Mouse (Mus musculus) WW6 (cell line): ENCODE measurements at regions not wholly inside any gene's neighbourhood (a gene's known extent, or its start where the extent isn't known, plus 50 kb on each side); places are given as distances from the start of the nearest gene placed in this dataset.
A peak's percentile ranks its signal among the peaks of the same experiment; 100 is the strongest.
"Not testable (repeated sequence)": the region's sequence is repeated elsewhere in the genome, so short reads cannot be mapped to it uniquely, and the experiment has no call there.

Experiments used
- DNase-seq: peaks from one replicate; pipeline ENCODE4 v3.0.0-alpha.2; 2013; ENCODE audit warnings: low read depth, low spot score

- peak; percentile 24 for DNase-seq
These were observed 200.9 kb downstream of the Faxc start for GRCm38 (mm10) chr4:22131751-22132736.

DNA sequence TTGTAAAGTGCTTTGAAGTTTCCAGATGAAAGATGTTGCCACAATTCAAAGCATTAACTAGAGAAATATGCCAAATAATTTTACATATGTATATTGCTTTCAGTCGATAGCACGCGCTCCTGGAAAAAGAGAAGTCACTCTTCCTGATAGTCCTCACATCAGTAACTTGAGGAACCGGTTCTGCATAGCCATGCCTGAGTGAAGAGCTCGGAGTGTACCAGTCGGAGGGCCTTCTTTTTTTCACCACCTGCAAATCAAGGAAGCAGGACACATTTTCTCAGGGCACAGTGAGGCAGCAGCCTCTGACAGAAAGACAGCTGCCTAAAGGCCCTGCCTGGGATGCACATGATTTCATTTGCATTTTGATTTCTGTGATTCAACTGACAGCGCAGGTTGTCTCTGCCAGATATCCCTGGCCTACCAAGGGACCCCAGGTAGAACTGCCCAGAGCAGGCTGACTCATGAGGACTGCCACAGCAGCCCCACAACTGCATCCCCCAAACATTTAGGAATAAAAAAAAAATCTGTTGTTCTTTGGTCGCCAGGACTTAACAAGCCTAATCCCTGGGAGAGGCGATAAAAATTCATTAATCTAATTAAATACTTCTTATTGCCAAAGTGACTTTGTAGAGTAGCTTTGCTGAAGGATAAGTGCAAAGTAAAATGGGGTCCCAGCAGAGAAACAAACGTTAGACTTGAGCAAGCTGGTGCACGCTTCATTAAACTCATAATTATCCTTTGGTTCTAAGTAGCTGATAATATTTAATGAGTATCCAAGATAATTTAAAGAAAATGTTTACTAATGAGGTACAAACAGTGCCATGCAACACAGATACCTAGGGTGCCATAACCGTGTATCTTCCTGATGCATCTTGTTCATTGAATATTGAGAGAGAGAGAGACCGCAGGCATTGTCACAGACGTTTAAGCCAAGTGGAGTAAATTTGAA is 202.7 kb downstream of the Faxc start:
- no peak for DNase-seq

- no peak for DNase-seq
These were observed 209.0 kb downstream of the Faxc start for GRCm38 (mm10) chr4:22140122-22140521.

DNA sequence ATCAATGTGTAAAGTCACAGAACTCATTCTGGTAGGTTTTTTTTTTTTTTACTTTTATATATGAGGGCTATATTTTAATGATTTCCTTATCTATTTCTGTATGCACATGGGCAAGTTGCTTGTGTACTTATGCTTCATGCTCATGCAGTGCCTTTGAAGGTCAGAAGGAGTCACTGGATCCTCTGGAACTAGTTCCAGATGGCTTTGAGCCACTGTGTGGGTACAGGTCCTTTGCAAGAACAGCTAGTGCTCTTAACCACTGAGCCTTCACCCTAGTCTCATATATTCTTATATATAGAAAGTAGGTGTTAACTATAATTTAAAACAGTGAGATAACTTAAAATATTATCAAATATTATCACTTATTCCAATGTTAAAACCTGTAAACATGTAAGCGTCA is 212.4 kb downstream of the Faxc start:
- no peak for DNase-seq

DNA sequence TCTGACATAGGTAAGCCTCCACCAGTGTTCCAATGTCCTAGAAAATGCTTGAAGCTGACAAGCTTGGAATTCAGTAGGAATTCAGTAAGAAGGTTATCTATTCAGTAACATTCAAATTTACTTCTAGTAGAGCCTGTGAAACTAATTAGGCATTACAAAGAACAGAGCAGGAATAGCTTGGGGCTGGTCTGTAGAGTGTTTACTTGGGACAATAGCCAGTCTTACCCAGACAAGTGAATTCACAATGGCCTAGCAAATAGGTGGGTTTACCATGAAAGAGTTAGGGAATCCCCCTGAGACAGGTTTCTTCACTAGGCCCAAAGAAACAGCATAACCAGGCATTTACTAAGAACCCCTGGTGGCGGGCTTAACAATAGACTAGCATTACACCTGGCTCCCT is 212.5 kb upstream of the Fbxl4 start:
- DNase-seq = peak; percentile 33

DNA sequence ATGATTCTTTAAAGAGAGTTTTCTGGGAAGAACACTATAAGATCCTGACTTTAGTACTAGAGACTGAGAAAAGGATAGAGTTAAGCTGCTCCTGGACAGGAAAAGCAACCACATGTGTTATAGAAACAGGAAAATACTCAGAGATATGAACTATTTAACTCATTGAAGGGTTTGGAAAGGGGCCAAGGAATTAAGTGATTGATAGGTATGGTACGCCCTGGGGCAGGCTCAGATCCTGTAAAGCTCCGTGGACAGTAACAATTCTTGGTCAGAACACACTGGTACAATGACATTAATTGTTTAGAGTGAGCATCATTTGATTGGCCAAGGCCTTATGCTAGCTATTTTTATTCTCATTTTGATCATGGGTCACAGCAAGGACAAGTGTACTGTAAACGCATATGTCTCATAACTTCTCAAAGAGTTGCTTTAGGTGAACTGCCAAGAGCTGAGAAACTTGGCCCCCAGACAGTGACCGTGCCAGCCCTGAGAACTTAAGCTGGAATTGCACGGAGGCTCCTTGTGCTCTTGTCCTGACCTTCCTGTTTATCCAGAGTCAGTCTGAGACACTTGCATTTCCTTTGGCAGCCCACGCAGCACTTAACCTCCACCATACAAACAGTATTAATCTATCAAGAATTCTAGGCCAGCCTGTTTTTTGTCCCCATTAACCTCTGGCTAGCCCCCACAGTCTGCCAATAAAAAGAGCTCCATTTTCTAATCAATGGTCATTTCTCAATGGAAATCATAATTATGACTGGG is 210.5 kb upstream of the Fbxl4 start:
- DNase-seq = no peak

GRCm38 (mm10) chr4:22151899-22152493 is 205.3 kb upstream of the Fbxl4 start:
- DNase-seq = no peak

GRCm38 (mm10) chr4:22152971-22153544 is 204.3 kb upstream of the Fbxl4 start:
- no peak for DNase-seq

DNA sequence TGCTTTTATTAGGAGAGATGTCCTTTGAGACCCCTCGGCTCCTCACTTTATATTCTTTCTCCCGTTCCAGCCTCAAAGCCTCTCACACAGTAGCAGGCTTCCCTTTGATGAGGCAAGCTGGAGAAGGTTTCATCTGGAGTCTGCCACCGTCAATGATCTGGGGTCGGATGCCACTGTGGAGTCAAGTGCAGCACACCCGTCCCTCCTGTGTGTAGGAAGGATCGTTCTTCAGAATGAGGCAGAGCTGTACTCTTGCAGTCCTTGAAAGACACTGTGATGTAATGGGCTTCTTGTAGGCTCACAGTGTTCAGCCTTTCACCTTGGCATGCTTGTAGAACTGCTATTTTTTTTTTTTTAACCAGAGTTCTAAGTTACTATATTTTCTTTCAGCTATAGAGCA is 203.7 kb upstream of the Fbxl4 start:
- no peak for DNase-seq

DNA sequence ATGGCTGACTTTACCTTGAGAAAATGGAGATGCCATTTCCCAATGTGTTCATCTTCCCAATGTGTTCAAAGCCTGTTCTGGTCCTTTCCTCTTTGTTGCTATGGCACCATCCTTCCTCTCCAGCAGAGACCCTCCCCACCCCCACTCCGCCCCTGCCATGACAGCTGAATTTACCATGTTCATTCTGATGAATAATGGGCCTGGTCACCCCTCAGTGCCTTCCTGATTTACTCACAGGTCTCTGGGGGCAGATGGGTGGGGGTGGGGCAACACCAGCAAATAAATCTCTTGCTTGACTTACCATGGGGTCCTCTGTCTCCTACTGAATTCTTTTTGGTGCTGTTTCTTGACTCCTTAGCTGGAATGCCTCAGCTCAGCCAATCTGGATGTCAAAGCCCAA is 170.9 kb upstream of the Fbxl4 start:
- DNase-seq = no peak

DNA sequence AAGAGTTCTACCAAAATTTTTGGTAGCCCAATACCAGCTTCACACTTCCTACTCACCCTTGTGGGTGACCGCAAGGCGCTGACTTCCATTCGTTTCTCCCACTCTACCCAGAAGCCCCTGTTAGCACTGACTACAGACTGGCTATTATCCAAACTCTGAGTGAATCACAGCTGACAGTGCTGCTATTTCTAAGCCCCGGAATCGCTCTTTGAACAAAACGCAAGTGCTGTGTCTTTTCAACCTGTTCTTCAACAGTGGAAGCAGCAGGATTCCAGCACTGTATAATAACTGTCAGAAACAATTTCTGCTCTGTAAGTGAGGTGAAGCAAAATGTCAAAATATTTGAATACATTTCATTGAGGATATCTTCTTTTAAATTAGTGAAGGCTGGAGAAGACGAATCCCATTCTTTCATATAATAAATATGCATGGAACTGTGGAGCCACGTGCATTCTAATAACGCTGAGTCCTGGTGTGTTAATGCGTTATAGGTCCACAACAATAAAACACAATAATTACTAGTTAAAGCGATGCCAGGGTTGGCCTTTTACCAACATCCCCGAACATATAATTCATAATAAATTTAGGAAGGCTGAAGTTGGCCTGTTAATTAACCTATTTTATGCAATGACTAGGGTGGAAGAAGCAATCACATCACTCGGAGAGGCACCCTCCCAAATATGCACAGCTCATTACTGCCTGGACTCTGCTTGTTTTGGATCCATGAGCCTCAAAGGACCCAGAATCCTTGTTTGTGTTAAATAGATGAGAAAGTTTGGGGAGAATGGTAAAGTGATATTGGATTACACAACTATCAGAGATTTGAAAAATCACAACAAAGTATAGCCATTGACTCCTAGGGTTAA is 169.0 kb upstream of the Fbxl4 start:
- DNase-seq = no peak

- DNase-seq = no peak
These were observed 160.8 kb upstream of the Fbxl4 start for GRCm38 (mm10) chr4:22196501-22196900.

- no peak for DNase-seq
These were observed 148.8 kb upstream of the Fbxl4 start for GRCm38 (mm10) chr4:22208531-22208930.

DNA sequence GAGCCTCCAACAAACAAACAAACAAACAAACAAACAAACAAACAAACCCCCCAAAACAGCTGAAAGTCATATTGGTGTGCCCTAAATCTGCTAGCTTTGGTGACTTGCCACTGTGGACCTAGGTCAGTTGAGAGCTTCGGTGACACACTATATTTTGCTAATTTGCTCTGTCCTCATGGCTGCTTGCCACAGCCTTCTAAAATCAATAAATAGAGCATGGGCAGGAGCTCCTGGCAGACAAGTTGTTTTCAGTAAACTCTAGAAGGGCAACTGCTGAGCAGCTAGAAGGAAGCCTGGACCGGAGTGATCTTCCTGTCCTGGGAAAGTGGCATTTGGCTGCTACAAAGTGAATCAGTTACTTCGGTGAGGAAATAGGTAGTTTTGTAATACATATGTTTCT is 119.7 kb upstream of the Fbxl4 start:
- no peak for DNase-seq

DNA sequence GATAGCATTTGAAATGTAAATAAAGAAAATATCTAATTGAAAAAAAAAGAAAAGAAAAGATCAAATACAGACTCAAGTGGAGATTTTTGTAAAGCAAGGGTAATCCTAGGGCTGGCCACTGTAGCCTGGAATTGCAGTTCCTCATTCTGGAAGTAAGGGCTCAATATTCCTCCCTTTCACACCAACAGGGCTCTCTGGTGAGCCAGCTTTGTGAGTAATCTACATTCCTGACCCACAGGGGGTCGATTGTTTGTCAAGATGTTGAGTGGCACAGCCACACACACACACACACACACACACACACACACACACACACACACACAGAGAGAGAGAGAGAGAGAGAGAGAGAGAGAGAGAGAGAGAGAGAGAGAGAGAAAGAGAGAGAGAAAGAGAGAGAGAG is 107.1 kb upstream of the Fbxl4 start:
- not testable (repeated sequence) for DNase-seq

- DNase-seq = no peak
These were observed 93.4 kb upstream of the Fbxl4 start for GRCm38 (mm10) chr4:22263903-22264302.

DNA sequence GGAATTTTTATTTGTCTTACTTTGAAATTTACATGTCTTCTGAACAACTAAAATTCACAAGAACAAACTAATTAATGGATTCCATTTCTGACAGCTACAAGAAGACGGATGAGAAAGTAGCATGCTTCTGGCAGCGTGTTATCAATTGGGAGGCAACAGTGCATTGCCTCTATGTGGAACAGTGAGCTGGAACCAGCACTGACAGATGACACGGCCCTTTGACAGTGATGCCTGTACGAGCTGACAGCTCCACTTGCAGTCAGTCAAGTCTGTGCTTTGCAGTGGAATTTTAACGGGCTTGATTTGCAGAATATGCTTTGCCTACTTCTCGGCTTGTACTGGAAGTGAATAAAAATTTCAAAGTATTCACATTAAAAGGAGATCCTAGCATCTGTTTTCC is 88.3 kb upstream of the Fbxl4 start:
- no peak for DNase-seq

DNA sequence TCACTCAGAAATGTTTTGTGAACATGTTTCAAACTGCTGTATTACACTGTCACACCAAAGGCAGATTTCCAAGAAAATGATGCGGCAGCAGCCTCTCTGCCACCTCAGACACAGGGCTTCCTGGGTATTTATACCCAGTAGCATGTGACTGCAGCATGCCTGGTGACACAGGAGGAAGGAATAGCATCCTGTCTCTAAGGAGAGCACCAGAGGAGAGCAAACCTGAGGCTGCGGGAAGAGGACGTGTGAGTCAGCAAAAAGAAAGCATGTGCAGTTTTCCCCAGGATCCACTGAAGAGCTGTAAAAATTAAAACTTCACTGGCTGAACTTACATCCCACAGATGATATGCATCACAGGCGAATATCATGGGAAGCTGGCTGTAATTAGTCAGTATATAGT is 83.2 kb upstream of the Fbxl4 start:
- no peak for DNase-seq

DNA sequence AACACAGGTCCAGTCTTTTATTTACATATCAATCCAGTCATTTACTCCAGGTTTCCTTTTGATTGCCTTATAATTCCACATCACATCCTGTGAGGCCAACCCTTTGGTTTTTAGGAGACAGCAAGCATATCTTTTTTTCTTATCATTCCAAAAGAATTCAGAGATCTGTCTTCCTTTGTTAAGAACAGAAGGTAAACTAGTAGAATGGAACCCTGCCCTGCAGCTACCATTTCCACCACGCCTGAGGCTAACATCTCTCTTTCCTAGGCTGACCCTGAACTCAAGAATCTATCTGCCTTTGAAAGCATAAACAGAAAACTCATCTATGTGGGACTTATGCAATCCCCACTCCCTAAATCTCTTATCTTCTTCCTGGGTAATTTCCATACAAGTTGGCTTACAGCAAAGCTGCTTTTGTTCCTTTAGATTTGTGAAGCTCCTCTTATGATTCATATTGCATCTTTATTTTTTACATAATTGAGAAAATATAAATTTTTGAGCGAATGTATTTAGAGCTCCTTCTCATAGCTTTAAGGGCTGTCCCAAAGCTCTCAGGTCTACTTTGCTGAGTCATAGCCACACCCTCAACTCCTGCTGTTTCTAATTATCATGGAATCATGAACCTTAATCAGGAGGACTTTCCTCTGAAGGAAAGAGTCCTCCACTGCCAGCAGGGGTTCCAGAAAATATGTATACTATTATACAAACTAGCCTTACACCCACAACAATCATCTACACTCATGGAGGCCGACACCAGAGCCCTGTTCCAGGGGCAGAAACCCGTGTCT is 74.6 kb upstream of the Fbxl4 start:
- no peak for DNase-seq
